Mouse (Mus musculus) thymus, postnatal 4 days (tissue): ENCODE measurements at regions not wholly inside any gene's neighbourhood (a gene's known extent, or its start where the extent isn't known, plus 50 kb on each side); places are given as distances from the start of the nearest gene placed in this dataset.

Experiments
- DNase-seq: peaks from one replicate; pipeline ENCODE4 v3.0.0; 2021

DNA sequence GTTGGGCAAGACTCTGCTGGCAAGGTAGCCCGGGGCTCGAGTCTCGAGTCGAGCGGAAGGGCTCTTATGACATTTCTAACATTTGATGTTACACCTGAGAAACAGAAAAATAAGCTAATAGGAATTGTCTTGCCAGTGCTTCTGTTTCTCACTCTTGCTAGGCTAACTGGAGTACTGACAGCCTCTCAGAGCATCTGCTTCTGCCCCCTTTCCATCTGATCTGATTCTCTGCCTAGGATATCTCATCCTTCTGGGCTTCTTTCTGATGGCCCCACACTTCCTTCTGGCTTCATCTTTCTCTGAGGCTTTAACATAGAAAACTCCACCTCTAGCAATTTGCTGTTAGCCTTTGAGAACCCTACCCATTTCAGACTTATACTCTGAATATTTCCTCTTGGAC, 95.0 kb upstream of the Arhgef9 start:
- no peak for DNase-seq

DNA sequence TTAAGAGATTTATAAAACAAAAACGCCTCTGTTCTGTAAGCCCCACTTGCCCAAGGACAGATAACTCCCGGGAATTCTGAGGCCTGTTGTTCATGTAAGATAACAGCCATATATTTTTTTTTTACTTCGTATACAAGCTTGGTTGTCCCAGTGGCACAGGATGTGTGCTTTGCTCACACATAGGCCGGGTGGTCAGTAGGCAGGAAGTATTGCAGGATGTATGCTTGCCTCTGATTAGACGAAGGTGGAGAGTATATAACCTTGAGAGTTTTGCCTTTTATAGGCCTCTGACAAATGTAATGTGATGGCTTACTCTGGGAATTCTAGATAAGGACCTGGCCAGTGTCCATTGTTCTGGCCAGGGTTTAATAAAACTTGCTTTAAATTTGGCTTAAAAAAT, 85.4 kb upstream of the Arhgef9 start:
- DNase-seq = no peak

GRCm38 (mm10) chrX:95253517-95253916, 56.9 kb upstream of the Arhgef9 start:
- peak; percentile 50 for DNase-seq
